Mouse (Mus musculus): ENCODE measurements around the gene Cant1.
A peak's percentile ranks its signal among the peaks of the same experiment; 100 is the strongest.

The Cant1 gene

DNA sequence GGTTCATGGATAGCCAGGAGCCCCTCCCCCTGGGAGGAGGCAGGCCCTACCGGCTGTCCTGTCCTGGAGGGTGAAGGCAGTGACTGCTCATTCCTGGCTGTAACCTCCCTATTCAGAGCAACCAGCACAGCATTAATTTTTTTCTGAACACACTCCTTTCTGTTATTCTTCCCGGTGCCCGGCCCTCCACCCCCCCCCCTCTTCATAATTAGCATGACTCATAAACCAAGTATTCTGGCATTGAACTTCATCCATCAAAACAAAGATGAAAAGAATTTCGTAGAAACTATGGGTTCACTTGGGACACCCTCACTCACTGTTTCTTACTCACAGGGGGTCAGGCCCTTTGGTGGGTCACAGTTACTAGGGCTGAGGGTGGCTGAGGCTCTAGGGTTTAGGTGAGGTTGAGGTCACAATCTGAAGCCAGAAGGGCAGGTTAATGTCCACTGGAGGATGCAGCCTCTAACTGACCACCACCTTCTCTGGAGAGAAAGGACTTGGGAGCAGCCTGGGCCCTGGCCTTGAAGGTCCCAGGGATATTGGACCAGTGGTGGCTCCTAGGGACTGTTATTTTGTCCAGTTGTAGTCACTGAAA, 11.5 kb upstream of the Cant1 start:
- DNase-seq (ENCODE audit: low spot score), result no peak

DNA sequence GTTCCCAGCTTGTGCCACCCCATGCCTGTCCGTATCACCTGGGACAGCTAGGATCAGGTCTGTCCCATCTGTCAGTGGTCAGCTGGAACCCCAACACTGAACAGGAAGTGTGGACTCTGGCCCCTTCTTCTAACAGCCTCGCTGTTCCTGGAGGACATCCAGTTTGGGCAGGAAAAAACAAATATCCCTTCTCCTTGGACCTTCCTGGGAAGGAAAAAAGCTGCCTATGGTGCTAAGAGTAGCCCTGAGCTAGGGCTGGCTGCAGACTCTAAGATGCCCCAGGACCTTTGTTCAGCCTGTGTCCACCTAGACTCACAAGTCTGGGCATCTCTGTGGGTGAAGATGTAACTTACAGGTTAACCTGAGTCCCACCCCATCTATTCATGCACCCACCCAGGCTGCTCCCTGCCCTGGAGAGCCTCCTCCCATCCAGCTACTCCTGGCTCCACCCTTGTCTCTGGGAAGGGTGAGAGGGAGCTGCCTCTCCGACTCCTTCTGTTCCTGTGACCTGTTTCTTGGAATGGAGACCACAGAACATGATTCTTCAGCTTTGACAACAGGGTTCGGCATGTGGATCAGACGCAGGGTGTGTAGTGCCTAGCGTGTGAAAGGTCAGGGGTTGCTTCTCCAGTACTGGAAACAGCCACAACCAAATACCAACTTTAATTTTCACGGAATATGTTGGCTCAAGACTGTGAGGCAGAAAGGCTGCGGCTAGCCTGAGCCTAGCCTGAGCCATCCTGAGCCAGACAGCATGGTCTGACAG, 10.2 kb upstream of the Cant1 start:
- no peak for DNase-seq (ENCODE audit: low spot score)

DNA sequence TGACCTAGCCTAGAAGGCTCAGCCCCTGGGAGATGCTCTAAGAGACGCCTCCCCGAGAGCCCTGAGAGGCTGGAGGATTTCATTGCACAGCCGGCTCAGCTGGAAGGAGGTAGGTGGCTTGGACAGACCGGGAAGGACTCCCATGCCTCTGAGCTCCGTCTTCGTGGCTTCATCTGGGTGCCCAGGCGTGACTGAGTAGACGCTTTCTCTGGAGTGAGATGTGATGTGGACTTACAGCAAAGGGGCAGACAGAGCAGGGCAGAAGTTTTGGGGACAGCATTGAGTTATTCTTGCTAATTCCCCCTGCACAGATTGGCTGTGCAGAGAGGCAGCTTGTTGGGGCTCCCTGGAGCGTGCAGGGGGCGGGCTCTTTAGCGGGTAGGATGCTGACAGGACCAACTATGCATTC, 9.6 kb upstream of the Cant1 start:
- DNase-seq (ENCODE audit: low spot score), result no peak

DNA sequence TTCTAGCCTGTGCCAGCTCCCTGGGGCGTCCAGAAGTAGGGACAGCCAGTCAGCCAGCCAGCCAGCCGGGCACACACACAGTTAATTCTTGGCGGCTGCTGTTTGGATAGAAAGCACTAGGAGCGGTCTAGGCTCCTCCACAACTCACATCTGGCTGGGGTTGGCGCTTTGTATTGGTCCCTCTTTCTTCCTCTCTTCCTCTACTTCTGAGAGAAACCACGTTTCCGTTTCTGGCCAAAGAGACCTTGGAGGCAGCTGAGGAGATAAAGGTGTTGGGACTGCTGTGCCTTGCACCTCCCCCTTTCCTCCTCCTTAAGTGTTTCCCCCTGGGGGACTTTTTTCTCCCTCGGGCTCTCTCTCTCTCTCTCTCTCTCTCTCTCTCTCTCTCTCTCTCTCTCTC, 9.1 kb upstream of the Cant1 start, which contains the start of gene C1qtnf1:
Gene C1qtnf1 (plus strand): TSS at position 218 of the 400 bp plus-strand sequence.
- DNase-seq (ENCODE audit: low spot score), result no peak

DNA sequence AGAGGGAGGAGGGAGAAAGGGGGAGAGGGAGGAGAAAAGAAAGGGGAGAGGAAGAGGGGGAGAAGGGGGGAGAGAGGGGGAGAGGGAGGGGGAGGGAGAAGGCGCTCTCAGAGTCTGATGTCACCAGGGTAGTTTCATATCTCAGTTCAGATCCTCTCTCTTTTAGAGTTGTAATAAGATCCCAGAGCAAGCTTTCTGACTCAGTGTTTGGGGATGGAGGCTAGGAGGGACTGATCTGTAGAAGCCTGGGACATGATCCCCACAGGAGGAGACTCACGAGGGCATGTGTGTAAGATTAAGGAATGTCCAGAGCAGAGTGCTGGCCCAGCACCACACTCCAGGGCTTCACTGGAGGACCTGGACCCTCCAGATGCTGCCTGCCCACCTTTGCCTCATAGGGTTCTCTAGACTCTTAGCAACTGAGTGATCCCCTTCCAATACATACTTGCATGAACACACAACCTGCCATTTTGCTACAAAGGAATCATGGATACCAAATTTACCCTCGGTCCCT, 8.4 kb upstream of the Cant1 start:
- DNase-seq (ENCODE audit: low spot score), result no peak

DNA sequence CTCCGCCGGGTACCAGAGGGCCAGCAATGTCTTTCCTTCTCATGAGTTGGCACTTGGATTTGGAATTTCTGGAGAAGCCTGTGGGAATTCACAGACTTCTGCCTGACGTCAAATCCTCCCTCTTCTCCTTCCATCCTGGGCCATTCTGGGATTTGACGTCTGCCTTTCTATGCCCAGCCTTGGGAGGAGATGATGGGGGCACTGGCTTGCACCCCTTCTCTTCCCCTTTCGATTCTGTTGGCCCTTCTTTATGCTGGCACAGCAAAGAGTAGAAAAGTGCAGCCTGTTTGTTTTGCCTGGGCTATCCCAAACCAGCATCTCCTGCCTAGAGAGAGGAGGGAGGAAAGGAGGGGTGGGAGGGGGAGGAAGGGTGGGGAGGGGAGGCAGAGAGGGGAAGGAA, 7.9 kb upstream of the Cant1 start:
- no peak for DNase-seq (ENCODE audit: low spot score)

DNA sequence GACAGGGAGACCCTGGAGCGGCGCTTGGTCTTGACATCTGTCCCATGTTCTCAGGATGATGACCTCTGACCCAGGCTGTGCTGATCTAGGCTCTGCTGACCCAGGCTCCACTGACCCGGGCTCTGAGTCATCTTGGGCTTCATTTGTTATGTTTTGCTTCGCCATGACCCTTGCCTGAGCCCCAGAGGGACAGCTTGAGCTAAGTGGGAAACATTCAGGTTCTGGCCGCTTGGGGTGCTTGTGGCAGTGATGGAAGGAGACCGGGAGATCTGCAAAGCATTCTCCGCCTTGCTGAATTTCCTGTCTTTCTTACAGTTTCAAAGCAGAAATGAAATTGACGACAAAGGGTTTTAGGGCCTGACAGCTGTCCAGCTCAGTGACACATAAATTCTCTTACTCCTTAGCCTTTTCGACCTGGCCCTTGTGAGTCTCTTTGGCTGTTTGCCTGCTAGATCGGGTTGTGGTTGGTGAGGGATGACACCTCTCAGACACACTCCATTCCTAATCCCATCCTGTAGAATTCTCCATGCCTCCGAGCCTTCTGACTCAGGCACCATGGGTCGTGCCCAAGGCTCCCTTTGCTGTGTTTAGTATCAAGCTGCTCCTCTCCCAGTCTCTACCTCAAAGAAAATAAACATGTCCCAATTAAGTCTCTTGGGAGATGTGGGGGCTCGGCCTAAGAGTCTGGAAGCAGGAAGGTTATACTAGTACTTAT, 5.9 kb upstream of the Cant1 start:
- DNase-seq (ENCODE audit: low spot score), result no peak

DNA sequence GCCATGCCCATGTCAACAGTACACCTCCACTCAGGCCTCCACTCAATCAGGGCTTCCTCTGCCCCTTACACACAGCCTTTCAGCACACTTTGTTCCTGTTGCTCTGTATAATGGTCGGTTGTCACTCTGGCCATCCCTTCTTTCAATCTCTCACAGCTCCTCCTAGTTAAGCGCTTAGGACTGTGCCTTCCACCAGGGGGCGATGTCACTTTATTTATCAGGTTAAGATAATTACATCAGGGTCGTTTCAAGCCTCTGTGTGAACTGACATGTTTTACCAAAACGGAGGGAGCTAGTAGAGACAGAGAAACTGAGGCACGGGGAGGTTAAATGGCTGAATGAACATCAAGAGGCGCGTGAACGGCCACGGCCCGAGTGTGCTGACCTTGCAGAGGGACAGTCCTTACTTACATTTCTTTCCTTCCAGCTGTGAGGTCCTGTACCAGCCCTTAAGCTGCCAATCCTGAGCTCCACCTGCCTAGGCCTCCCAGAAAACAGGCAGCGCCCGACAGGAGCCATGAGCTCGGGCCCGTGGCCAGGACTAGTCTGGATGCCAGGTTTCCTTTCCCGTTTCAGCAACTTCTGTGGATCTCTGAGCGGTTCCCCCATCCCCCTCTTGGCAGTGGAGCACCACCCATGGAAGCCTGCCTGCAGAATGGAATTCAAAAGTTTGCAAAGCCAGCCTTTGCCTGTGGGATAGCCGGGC, 4.5 kb upstream of the Cant1 start:
- no peak for DNase-seq (ENCODE audit: low spot score)

DNA sequence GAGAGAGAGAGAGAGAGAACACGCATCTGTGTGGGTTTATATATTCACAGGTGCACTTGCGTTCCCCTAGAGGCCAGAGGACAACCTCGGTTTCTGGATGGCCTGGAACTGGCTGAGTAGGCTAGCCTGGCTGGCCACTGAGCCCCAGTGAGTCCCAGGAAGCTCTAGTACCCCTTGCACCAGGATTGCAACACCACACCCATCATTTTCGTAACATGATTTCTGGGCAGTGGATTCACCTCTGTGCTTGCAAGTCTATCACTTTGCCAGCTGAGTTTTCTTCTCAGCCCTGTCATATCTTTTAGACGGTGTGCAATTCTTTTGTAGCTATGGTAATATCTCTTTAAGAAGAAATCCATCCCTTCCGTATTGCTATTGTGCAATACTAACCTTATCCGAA, 1.4 kb upstream of the Cant1 start:
- no peak for DNase-seq (ENCODE audit: low spot score)

DNA sequence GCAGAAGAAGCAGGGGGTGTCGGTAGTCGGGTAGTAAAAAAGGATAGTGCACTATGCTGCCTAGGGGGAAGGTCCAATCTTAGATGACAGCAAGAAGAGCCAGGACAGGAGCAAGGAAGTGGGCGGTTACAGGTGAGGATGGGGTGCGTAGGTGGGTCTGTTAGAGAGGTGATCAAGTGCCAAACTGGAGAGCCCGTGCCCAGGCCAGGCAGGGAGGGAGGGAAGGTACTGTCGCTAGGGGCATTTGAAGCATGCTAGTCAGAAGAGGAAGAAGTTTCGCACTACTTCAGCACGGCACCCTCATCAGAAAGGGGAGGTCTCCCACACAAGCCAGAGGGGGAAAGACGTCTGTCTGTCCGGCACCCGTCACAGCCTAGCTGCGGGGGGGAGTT, 448 bp downstream of the Cant1 start:
- DNase-seq (ENCODE audit: low spot score), result peak; percentile 47

DNA sequence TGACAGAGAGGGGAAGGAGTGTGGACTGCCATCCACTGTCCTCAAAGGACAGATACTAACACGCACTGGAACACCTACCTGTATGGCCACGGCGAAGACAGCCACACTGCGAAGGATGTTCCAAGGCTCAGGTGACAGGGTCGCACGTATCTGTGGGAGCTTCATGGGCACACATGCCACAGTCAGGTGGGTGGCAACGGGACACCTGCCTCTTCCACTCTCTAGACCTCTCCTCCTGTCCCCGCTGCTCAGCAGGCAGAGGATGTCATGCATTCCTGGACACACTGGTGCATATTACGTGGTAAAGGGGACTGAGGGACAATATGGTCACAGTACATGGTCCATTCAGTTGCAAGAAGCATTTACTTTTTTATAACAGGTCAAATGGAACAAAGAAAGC, 1.4 kb downstream of the Cant1 start:
- no peak for DNase-seq (ENCODE audit: low spot score)

DNA sequence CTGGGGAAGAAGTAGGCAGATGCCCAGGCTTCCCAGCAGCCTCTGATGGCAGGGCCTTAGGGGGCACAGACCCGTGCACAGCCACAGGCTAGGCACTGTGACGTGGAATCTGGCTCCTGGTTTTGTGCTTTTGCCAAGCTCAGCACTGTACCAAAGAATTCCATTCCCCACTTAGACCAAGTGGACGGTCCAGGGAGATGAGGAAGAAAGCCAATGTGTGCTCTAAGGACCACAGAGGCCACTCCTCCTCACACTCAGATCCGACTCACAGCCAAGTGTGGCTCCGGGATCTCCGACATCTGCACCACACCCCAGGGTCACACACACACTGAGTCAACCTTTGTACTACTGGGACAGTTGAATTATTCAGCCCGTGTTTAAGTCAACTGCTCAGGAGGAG, 2.8 kb downstream of the Cant1 start:
- no peak for DNase-seq (ENCODE audit: low spot score)

DNA sequence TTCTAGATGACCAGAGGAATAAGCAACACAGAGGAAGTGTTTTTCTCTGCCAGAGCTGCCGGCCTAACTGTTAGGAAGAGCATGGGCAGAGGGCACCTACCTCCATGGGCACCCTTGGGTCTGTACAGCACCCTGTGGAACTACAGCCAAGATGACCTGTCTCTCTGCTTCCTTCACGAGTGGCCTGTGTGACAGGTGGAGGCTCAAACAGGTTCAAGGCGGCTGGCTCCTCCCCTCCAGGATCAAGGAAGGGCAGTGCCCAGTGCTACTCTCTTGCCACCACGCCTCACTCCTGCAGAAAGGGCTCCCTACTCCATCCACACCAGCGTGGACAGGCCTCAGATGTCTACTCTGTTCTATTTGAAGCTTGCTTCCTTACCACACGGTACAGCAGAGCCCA, 3.3 kb downstream of the Cant1 start:
- no peak for DNase-seq (ENCODE audit: low spot score)

DNA sequence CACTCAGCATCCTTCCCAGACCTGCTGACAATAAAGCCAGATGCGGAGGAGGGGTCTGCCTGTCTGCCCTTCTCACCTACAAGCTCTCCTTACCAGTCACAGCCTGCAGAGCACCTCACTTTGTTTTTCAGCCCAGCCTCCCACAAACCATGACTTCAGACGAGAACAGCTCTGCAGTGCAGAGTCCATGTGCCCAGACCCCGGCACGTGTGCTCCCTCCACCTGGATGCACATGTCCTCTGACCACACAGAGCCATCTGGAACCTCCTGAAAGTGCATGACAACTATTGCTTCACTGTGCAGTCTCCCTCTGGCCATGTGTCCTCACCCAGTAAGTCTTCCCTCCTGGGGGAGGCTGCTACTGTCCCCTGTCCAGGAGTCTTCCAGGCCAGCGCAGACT, 4.6 kb downstream of the Cant1 start:
- DNase-seq (ENCODE audit: low spot score), result no peak

DNA sequence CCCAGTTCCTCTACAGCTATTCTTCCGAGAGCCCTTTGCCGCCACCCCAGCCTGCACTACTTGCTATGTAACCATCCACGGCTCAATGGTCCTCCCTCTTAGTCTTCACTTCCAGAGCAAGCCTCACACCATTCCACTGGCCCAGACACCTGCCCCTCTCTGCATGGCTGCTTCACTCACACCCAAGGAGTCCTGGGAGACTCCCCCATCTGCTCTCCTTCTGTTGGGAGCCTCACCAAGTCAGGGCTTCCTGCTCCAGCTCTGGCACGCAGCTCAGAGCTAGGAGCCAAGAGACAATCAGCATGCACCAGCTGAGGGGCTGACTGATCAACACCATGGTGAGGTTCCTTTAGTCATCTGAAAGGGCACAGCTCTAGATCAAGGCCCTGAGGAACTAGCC, 5.8 kb downstream of the Cant1 start:
- no peak for DNase-seq (ENCODE audit: low spot score)

DNA sequence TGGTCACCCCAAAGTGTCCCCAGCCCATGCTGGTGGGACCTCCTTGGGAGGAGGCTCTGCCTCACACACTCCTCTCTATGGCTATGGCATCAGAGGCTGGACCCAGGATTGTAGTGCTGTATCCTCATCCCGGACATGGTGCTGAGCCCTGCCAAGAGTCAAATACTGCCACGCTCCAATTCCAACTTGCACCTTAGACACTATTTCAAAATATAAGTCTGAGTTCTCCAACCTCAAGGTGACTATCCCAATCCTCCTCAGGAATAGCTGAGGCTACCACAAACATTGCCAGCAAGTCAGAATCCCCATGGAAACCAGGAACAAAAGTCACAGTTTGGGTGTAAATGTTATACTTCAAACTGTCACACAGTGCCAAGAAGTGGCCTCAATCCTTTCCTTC, 6.3 kb downstream of the Cant1 start:
- no peak for DNase-seq (ENCODE audit: low spot score)

DNA sequence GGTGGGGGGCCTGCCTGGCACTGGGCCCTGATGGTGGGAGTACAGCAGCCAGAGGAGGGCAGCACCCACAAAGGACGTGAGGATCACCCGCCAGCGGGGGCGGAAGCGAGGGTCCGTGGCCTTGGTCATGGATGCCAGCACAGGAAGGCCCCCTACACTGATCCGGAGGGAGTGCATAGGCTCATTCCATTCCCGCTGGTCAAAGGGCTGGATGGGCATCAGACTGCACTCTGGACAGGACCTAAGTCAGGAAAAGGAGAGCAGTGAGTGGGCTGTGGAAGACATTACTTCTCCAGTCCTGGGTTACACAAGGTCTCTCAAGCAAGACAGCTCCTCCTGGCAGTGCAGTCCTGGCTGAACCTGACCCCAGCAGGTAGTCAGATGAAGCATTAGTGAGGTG, 7.6 kb downstream of the Cant1 start:
- DNase-seq (ENCODE audit: low spot score), result no peak

DNA sequence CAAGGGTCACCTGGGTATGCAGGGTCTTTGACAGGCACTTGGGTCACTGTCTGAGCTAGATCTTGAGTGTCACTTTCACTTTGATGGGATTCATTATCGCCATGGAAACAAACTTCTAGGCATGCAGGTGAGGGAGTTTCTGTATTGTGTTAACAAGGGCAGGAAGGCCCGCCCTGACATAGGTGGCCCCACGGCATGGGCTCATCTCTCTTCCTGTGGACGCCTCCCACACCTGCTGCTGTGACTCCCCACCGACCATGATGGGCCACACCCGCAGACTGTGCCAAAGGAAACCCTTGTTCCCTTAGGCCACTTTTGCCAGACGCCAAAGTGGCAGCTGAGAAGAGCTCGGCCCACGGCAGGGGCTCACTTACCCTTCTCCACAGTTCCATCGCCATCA, 8.4 kb downstream of the Cant1 start:
- DNase-seq (ENCODE audit: low spot score), result no peak

DNA sequence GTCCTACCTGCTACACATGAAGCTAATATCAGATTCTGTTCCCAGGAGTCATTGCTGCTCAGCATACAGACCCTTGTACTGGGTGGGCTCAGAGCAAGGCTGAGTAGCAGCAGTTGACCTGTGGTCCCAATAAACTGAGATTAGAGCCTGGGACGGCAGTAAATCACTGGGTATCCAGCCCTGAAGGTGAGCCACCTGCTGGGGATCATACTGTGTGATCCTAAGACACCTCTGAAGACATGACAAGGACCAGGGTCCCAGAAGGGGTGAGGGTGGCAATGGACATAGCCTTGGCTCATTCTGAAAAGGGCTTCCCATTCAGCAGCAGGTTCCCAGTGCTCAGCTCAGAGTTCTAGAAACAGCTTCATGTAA, 8.8 kb downstream of the Cant1 start:
- no peak for DNase-seq (ENCODE audit: low spot score)

DNA sequence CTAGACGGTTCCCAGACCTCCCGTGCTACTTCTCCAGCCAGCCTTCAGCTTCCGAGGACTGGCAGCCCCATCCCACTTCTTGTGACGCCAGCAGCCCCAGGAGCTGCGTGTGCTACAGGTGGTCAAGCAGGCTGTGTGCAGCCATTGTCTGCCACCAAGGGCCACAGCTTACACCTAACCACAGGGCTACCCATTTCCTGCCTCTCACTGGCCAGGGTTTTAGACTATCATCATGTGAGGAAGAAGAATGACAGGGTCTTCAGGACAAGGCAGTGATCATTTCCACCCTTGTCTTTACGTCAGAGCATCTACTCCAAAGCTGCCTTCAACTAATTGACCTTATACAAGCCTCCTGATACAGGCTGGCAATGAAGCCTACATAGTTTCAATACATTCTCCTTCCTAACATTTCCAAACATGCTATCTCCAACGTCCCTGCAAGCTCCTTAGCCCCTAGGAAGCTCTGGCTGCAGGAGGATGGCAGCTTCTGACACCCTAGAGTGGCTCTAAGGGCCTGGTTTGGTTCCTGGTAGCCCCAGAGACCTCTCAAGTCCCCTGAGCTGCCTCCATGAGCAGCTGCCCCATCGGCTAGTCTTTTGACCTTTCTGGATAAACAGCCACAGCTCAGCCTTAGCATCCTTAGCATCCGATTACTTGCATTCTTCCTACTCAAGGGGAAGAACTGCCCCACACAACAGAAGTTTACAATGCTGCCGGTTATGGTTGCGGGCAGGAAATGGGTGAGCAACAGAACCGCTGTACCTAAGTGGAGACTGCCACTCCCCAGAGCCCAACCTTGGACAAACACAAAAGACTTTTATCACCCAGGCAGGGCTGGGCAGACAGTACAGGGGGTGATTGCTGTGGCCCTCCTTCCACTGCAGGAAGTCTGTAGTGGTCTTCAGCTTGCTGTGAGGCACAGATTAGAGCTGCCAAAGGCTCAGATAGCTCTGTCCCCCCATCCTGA, 9.5 kb downstream of the Cant1 start:
- no peak for DNase-seq (ENCODE audit: low spot score)

DNA sequence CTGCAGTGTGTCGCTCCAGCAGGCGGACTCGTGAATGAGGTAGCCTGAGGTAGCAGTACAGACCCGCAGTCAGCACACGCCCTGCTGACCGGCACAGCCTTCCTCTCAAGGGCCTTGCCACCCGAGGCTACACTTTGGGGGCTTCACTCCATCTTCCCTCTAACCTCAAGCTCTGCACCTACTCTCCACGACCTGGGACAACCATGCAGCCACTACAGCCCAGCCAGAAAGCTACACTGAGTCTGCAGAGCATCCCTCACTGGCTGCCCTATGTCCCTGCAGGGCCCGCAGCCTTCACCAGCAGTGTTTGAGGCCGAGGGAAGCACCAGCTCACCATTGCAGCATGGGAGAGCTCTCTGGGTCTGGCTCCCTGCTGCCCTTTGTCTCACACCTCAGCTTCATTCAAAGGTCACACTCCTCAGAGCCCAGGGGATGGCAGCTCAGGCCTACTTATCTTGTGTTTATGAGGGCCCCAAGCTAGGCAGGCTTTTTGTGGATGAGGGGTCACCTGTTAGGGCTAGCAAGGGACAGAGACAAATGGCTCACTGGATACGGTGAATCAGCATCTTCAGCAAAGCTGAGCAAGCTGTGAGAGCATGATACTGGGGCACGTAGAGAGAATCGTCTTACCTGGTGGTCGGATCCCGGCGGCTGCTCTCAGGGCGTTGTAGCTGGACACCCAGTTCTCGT, 10.7 kb downstream of the Cant1 start:
- no peak for DNase-seq (ENCODE audit: low spot score)

Measured in testis, postnatal 14 days (tissue).